Mouse (Mus musculus) urinary bladder, adult 2 months (tissue): ENCODE results near the gene Gm6176. TPM values are rescaled to one million over a fixed set of nuclear protein-coding genes. Genes with fewer than 3 reads are reported as not detected.
"Not testable (repeated sequence)": the region's sequence is repeated elsewhere in the genome, so short reads cannot be mapped to it uniquely, and the experiment has no call there.

ENCODE experiments used
- DNase-seq: peaks from one replicate; pipeline ENCODE4 v3.0.0; 2022; ENCODE audit warnings: low spot score
- polyA plus RNA-seq: library from polyadenylated mRNA; depleted of rRNA; stranded (reverse); fragments of >200 nt; gene quantifications from 2 replicates; pipeline ENCODE4 v1.2.3, GENCODE M21; 2012; rRNA removed

Gm6176 gene
- not detected in 2 replicates for polyA plus RNA-seq

GRCm38 (mm10) chr7:22056205-22056604 lies at the start of gene Gm6176:
Gene Gm6176 (minus strand): TSS chr7:22056305.
- not testable (repeated sequence) for DNase-seq

GRCm38 (mm10) chr7:22068757-22069156 lies 12.7 kb upstream of the Gm6176 start, which contains the start of gene Vmn1r139:
Gene Vmn1r139 (plus strand): TSS chr7:22069057.
- not testable (repeated sequence) for DNase-seq

- DNase-seq: not testable (repeated sequence)
Measured at GRCm38 (mm10) chr7:22028797-22029196, 27.3 kb downstream of the Gm6176 start, which contains the start of gene Vmn1r138. Gene Vmn1r138 (minus strand): TSS chr7:22028897.

Other genes starting within 250 kb of the Gm6176 start
- not detected in 2 replicates for gene Vmn1r135, start 224.0 kb downstream of the Gm6176 start, polyA plus RNA-seq
- gene Gm5725, start 212.0 kb downstream of the Gm6176 start, polyA plus RNA-seq: not detected in 2 replicates
- gene Gm5891, start 135.0 kb downstream of the Gm6176 start, polyA plus RNA-seq: not detected in 2 replicates
- not detected in 2 replicates for gene Vmn1r137, start 61.7 kb downstream of the Gm6176 start, polyA plus RNA-seq
- not detected in 2 replicates for gene Vmn1r138, start 27.4 kb downstream of the Gm6176 start, polyA plus RNA-seq
- gene Vmn1r139, start 12.8 kb upstream of the Gm6176 start, polyA plus RNA-seq: not detected in 2 replicates
- gene Gm16451, start 61.9 kb upstream of the Gm6176 start, polyA plus RNA-seq: not detected in 2 replicates
- gene Gm10666, start 78.4 kb upstream of the Gm6176 start, polyA plus RNA-seq: not detected in 2 replicates
- gene Vmn1r142, start 107.7 kb upstream of the Gm6176 start, polyA plus RNA-seq: not detected in 2 replicates
- gene Vmn1r143, start 133.1 kb upstream of the Gm6176 start, polyA plus RNA-seq: not detected in 2 replicates
- gene Gm8653, start 145.0 kb upstream of the Gm6176 start, polyA plus RNA-seq: not detected in 2 replicates
- gene Gm8453, start 173.2 kb upstream of the Gm6176 start, polyA plus RNA-seq: not detected in 2 replicates